Mouse (Mus musculus) c-Kit-negative CD71-positive TER-119-positive erythroid progenitor cells, embryonic 14.5 days (primary cell): ENCODE results near the gene Abcf3.
A peak's percentile ranks its signal among the peaks of the same experiment; 100 is the strongest.

Source experiments
- DNase-seq: peaks from one replicate; pipeline ENCODE4 v3.0.0-alpha.2; 2013; ENCODE audit warnings: low read depth, low spot score

Gene Abcf3

DNA sequence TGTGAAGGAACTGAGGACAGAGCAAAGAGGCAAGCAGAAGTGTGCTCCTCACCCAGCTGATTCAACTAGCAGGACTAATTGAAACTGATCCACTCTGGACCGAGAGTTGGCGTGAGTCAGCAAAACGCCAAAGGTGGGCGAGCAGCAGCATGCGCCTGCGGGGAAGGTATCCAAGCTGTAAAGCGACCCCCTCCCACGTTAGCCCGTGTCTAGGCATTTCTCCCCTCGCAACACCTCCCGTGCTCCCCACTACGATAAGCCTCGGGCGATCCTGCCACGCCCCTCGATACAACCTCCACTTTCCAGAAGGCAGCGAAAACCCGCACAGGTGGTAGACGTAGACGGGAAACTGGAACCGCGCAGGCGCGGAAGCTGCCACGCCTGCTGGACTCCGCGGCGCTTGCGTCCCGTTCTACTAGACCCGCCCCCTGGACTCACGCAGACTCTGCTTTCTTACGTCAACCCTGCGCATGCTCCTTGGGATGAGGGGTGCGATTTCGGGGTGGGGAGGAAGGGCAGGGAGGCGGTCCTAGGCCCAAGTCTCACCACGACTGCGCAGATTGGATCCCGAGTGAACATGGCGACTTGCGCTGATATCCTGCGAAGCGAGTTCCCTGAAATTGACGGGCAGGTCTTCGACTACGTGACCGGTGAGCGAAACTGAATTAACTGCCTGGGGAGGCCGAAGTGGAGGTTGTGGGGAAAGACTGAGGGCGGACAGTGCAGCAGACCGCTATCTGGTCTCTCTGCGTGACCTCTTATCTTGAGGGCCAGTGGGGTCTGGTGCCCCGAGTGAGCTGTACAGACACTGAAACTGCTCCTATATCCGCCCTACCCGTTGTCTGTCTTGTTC, at the start of gene Abcf3:
Gene Abcf3, plus strand, starts transcription at position 482 of the 853 bp plus-strand sequence.
- peak; percentile 99 for DNase-seq

DNA sequence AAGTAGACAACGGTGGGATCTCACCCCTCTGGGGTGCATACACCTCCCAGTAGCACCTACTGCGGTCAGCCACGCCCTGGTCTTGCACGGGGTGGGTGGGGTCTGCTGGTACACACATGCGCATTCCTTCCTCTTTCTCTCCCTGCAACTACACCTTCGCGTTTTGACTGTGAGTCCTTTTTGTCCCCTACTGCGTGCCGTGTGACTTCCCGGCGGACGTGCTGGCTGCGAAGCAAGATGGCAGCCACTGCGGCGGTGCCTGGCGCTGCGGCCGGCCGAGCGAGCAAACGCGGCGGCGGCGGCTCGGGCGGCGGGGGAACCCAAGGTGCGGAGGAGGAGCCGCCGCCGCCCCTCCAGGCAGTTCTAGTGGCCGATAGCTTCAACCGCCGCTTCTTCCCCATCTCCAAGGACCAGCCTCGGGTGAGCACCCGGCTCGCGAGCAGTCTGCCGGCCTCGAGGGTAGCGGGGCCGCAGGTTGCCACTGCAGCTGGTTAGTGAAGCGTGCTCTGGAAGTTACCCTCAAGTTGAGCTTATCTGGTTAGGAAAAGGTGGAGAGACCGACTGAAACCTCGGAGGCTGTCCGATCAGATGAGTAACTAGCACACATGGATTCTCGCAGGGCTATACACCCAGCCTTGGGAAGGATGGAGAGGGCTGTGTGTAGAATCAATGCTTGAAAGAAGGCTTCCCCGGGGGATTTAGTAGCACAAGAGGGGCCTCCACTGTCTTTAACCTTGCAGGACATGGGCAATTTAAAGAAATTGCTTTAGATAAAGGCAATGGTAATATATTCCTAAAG, 49.5 kb upstream of the Abcf3 start, which contains the start of gene Eif2b5:
Gene Eif2b5, plus strand, starts transcription at position 141 of the 799 bp plus-strand sequence.
- peak; percentile 70 for DNase-seq

DNA sequence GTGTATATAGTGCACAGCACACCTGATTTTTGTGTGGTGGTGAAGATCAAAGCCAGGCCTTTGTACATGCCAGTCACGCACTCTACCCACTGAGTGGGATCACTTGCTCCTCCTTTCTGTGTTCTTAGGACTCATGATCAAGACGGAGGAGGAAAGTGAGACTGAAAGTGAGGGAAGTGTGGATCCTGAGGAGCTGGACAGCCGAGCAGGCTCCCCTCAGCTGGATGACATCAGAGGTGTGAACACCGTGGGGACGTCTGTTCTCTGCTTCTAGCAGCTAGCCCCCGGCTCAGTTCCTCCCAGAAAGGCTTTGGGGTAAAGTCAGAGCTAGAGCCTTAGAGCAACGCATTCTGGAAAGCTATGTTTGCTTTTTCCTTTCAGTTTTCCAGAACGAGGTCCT, 42.4 kb upstream of the Abcf3 start:
- no peak for DNase-seq

DNA sequence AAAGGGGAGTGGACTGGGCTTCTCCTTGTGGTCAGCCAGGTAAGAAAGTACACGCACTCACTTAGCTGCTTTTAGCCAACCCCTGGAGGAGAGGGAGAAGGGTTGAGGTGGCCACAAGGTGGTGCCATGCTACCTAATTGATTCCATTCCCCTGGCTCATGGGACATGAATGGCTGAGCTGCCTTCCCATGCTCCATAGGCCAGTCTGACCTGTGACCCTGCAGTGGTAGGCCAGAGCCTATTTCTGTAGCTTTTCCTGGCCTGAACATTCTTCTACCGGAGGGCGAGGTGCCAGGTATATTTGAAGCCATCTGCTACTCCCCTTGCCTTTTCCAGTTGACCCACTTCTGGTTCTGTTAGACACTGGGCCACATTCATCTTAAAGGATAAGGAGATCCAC, 39.0 kb upstream of the Abcf3 start:
- DNase-seq: no peak

DNA sequence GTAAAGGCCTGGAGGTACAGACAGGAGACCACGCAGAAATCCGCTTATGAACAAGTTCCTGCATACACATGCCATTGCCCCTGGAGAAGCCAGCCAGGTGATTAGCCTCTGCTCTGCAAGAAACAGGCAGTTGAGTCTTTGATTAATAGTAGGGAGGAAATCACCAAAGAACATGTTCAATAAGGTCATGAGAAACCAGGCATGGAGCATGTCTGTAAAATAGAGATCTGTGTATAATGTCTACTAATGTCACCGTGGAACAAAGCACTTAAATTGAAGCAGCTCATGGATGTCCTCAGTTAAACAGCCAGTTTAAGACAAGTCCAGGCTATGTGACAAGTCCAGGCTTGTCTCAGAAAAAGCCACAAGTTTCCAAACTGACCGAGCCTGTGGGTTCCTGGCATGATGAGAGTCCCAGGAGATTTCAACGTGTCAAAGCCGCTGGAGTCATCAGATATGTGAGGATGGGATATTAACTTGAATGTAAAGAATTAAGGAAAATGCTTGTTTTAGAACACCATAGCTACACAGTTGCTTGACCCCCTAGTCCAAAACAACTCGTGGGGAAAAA, 37.0 kb upstream of the Abcf3 start:
- no peak for DNase-seq

DNA sequence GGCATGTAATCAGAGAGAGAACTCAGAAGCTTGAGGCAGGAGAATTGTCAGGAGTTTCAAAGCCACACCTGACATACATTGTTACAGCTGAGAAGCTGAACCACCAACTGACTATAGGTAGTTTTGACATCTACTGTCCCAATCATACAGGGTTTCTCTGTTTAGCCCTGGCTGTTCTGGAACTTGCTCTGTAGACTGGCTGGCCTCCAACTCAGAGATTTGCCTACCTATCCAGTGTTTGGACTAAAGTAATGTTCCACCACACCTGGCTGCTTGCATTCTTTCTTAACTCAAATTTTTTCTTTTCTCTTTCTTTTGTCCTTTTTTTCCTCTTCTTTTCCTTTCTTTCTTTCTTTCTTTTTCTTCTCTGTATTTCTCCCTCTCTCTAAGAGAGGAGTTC, 32.3 kb upstream of the Abcf3 start:
- no peak for DNase-seq

DNA sequence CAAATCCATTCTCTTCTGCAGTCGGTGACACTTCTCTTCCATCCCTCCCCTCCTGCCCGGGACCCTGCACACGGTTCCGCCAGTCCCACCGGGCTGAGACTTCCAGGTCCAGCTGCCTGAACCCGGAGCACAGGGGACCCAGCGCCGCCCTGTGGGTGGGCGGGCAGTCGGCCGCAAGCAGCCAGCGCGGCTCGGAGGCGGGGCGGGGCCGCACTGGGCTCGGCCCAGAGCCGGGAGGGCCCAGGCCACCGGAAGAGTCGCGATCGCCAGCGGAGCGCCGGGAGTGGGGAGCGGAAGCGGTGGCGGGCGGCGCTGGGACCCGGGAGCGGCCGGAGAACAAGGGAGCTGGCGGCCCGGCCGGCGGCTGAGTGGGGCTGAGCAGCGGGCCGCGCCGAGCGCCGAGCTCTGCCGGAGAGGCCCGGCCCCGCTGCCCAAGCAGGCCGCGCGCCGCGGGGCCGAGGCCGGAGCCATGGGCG, 31.6 kb upstream of the Abcf3 start, which contains the start of gene Dvl3:
Gene Dvl3, plus strand, starts transcription at position 257 of the 476 bp plus-strand sequence.
- DNase-seq: peak; percentile 68

DNA sequence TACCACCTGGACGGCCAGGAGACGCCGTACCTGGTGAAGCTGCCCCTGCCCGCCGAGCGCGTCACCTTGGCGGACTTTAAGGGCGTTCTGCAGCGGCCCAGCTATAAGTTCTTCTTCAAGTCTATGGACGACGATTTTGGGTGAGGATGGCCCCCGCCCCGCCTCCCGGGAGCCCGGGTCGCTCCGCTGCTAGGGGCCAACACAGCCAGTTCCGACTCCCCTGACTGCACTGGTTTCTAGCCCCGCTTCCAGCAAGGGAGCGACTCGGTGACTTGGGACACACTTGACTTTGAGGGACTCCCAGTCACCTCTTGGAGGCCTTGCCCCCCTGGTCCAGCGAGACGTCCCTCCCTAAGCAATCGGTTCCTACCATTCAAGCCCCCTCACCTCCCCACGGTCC, 31.2 kb upstream of the Abcf3 start:
- no peak for DNase-seq

DNA sequence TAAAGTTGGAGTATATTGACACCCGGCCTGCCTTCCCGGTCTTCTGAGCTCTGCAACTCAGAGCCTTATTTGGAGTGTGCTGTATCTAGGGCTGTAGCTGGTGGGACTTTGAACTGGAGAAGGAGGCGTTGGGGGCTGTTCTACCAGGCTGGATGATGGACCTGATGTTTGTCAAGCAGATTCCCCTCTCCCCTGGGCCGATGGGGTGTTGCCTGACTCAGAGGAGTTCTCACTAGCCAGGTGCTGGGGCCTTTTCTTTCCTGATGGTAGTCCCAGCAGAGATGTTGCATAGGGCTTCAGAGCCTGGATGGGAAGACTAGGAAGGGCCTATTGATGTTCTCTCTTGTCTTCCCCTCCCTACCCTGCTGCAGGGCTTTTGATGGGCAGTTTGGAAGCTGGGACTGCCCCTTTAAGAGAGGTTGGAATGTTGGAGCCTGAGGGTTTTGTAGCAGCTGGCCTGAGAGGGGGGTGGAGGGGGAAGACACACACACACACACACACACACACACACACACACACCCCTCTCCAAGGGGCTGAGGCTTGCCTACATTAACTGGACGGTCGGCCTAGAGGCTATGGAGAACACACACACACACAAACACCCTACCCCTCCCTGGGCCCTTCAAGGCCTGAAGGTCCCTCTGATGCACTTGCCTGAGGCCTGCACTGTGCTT, 30.5 kb upstream of the Abcf3 start:
- no peak for DNase-seq

DNA sequence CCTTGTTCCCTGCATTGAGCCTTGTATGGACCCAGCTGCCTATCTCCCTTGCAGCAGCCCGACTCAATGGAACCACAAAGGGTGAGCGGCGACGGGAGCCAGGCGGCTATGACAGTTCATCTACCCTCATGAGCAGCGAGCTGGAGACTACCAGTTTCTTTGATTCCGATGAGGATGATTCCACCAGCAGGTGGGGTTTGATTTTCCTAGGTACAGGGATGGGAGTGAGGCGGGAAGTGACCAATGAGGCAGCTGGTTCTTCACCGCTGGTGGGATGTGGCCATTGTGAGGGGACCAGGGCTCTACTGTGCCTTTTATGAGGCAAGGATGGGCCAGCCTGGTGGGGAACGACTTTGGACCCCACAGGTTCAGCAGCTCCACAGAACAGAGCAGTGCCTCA, 24.5 kb upstream of the Abcf3 start:
- DNase-seq: no peak

DNA sequence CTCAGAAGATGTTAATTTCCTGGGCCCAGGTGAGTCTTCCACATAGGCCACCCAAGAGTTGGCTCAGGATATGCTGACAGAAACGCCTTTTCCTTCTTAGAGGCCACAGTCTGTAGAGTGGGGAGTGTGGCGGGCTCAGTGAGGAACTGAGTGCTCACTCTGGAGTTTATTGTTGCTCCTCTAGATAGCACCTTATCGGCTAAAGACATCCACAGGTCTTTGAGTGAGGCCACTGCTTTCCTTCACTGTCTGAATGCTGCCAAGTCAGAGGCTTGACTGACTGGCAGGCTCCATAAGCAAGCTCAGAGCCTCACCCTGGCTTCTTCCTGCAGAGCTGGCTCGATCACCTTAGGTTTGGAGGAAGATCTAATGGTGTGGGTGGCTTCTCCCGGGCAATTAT, 19.6 kb upstream of the Abcf3 start:
- no peak for DNase-seq

DNA sequence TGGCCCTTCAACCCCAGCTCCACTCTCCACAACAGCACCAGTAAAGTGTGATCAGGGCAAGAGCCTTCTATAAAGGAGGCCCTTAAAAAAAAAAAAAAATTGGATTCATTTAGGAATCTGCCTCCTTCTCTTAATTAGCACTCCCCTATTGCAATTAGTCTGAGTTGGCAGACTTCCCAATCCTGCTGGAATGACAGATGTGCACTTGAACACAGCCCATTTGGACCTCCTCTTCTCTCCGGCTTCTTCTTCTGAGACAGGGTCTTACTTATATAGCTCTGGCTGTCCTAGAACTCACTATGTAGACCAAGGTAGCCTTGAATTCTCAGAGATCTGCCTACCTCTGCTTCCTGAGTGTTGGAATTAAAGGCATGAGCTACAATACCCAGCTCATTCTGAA, 19.0 kb upstream of the Abcf3 start:
- DNase-seq: no peak

DNA sequence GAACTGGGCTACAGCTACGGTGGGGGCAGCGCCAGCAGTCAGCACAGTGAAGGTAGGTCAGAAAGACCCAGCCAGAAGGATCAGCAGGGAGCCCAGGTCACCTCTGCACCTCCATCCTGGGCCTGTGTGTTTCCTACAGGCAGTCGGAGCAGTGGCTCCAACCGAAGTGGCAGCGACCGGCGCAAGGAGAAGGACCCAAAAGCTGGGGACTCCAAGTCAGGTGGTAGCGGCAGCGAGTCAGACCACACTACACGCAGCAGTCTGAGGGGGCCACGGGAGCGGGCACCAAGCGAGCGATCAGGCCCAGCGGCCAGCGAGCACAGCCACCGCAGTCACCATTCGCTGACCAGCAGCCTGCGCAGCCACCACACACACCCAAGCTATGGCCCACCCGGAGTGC, 17.4 kb upstream of the Abcf3 start:
- no peak for DNase-seq

DNA sequence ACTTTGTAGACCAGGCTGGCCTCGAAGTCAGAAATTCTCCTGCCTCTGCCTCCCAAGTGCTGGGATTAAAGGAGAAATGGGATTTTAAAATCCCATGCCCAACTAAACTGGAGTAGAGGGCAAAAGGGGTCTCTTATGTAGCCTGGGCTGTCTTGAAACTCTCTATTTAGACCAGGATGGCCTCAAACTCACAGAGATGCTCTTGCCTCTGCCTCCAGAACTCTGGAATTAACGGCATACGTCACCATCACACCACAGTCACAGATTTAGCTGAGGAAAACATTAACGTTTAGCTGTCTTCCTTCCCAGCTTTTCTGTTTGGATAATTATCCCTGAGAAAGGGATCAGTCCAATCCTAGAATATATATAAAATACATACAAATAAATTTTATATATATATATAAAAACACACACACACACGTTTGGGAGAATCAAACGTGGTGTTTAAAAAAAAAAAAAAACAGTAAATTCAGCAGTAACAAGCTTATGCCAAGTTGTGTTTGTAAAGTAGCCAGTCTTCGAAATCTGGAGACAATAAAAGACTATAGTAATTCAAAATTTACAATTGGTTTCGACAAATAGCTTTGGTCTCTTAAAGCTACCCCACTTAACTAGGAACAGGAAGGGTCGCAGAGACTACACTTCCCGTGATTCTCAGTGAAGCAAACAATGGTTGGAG, 13.6 kb upstream of the Abcf3 start:
- no peak for DNase-seq

DNA sequence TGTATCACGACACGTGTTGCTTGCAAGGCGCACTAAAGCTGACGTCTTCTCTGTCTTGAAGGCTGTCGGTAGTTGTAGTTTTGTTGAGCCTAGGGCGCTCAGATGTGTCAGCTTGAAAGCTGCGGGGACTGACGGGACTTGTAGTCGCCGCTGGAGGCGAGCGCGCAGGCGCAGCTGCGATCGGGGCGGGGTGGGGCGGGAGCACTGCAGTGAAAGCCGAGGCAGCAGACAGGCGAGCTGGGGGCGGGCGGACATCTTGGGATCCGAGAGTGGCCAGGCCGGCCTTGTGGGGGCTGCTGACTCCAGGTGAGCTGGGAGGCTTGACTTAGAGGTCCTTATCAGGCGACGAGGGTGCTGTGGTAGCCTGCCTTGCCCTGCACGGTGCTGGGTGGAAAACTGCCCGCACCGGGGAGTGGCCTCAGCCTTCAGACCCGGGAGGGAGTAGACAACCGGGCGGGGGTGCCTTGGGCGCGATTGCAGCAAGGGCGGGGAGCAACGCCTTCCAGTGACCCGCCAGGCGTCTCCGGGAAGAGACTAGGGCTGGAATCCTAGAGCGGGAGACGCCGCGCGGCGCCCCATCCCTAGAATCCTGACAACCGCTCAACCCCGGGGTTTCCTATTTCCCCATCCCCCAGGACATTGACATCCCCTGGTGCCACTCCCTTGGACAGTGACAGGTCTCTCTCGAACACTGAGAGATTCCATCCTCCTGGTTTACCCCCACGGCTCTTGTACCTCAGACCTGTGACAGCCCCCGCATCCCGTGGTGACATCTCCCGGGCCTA, 12.9 kb upstream of the Abcf3 start, which contains the start of gene Ap2m1:
Gene Ap2m1, plus strand, starts transcription at position 183 of the 785 bp plus-strand sequence.
- DNase-seq: peak; percentile 96

DNA sequence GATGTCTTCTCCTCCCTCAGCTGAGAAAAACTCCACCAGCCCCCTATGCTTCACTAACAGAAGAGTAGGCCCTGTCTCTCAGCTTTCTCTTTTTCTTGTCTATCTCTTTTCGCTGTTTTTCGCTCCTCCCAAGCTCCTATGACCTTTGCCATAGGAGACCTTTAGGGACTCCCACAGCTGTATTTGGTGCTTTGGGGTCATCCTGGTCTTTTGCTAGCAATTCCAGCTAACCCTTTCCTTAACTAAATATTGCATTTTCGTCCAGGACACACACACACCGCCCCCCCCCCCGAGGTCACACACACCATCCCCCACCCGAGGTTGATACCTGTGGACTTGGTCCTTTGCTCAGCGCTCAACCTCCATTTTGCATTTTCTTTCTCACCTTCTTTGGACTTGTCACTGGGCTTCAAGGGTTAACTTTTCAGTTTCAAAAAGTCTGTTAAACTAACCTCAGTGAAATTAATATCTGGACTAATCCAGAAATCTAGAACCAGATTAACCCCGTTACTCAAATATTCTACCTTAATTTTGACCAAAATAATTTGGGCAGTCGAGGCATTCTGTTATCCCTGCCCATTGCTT, 12.2 kb upstream of the Abcf3 start:
- DNase-seq: no peak

DNA sequence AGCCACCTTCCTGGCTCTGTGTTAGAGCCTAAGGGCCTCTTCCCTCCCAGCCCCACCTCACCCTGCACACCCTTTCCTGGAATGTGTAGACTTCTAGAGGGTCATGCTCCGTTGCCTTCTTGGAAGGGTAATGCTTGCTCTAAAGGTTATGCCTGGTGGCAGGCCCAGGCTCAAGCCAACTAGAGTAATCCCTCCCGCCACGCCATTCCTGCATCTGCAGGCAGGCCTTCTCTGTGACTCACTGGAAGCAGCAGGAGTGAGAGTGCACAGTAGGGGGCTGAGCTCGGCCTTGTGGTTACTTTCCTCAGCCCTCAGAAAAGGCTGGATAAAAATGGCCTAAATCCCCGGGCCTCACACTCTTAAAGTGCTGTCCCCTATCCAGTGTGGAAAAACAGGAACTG, 11.3 kb upstream of the Abcf3 start:
- DNase-seq: peak; percentile 48

DNA sequence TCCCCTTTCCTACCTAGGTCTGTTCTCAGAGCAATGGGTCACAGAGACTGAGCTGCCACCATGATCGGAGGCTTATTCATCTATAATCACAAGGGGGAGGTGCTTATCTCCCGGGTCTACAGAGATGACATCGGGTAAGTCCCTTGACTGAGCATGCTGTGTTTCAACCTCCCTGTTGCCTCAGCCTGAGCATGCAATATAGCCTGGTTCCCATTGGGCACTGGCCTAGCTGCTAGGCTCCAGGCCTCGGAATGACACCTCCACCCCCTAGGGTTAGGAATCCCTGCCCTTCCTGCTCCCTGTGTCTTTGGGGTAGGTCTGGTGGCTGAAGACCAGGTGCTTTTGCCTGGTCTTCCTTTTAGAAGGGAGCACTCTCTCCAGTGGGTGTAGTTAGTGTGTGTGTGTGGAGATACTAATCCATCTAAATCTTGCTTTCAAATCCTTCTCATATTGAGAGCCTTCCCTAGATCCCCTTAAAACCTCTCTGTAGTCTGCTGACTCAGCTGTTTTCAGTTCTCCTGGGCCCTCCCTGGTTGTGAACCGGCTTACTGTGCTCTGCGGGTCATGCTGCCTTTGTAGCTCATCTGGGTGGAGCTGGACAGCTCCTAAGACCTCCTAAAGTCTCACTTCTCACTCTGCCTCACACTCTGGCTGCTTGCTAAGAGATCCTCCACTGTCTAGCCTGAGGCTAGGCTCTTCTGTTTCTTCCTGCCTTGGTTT, 10.6 kb upstream of the Abcf3 start:
- peak; percentile 30 for DNase-seq

DNA sequence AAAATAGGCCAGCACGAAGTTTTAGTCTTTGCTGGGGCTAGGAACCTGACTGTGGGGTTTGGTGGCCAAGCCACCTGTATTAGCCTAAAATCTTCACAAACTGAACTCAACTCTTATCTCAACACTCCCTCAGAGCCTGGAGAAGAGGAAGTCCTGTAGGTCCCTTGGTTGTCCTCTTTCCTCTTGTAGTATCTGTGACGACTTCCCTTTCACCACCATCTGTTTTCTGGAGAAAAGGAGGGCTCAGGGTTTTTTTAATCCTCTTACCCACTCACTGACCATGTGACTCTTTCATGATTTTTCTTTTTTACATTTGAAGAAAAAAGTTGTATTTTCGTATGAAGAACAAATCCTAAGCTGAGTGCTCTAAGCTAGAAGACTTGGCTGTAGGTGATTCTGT, 8.7 kb upstream of the Abcf3 start:
- DNase-seq: no peak
